Mouse (Mus musculus): ENCODE results near the gene Fat3. TPM values are rescaled to one million over a fixed set of nuclear protein-coding genes. Genes with fewer than 3 reads are reported as not detected.

Gene Fat3
- polyA plus RNA-seq, 1 experiment from 2014 or later, result 3.4 TPM

DNA sequence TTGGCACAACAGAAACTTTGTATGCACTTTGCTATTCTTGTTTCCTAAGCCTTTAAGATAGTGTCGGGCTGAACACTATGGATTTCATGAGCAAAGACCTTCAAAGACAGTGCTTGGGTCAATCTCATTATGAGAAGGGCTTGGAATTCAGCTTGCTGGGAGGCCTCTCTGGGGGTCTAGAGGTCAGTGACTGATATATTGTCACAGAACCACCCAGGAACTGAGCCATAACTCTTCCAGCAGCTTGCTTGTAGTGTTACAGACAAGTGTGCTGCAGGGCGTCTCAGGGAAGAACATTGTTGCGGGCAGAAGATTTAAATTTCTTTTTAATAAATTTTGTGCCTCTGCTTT is 347.5 kb downstream of the Fat3 start:
- Histone ChIP-seq H3K27ac (no peak overlapping the region), H3K27me3 (no peaks in the 10 kb centered on the region), H3K4me1 (no peaks in the 10 kb centered on the region), H3K9ac (no peak overlapping the region), H3K36me3 (no peaks in the 10 kb centered on the region), H3K9me3 (no peaks in the 10 kb centered on the region), H3K4me3 (no peak overlapping the region), H3K4me2 (no peak overlapping the region)
- 59% methylated on average over 3 of the region's 3 CpGs for WGBS
- no peak for ATAC-seq (ENCODE audit: insufficient number of reproducible peaks, insufficient read depth, low FRiP score, low TSS enrichment, low read depth)

DNA sequence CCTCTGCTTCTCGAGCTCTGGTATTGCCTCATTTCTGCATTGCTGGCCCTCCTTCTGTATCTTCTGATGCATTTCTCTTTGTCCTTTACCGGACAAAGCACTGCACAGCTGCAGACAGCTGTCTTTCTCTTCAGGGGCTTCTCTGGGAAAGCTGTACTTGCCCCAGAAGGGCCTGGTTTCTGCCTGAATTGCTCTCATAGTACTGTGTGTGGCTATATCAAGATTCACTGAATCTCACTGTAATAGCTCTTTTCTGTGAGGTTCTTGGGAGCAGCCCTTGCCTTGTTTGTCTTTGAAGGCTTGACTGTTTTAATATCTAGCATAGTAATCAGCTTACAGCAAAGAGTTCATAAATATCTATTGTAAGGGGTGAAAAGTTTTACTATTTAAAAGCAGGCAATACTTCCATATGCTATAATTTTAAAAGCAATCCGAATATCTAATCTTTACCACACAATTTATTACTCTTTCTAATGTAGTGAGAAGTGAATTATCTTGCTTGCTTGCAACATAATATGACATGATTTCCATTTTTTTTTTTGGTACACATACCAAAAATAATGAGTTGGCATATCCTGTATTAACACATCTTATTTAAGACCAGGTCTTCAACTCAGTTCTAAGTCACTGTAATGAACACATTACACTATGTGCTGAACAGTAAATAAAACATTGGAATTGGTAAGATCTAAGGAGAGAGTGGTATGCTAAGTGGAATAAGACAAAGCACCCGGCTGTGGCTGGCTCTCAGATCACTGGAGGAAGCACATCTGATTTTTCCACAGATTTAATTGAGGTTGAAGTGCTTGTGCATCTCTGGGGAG is 348.1 kb downstream of the Fat3 start:
- Histone ChIP-seq H3K9me3 (no peaks in the 10 kb centered on the region), H3K36me3 (no peaks in the 10 kb centered on the region), H3K27ac (no peak overlapping the region), H3K4me3 (no peak overlapping the region), H3K4me2 (no peak overlapping the region), H3K4me1 (no peaks in the 10 kb centered on the region), H3K27me3 (no peaks in the 10 kb centered on the region), H3K9ac (no peak overlapping the region)
- 65% methylated on average over 4 of the region's 4 CpGs for WGBS
- ATAC-seq (ENCODE audit: insufficient number of reproducible peaks, insufficient read depth, low FRiP score, low TSS enrichment, low read depth), result no peak

GRCm38 (mm10) chr9:16150046-16150445 is 351.0 kb downstream of the Fat3 start:
- no peaks in the 10 kb centered on the region for H3K27me3 ChIP-seq
- no peaks in the 10 kb centered on the region for H3K4me1 ChIP-seq
- H3K4me3 ChIP-seq, result no peak overlapping the region
- no peak overlapping the region for H3K27ac ChIP-seq
- H3K9ac ChIP-seq, result no peak overlapping the region
- ATAC-seq (ENCODE audit: insufficient number of reproducible peaks, insufficient read depth, low FRiP score, low TSS enrichment, low read depth), result no peak
- H3K9me3 ChIP-seq, result no peaks in the 10 kb centered on the region
- H3K36me3 ChIP-seq, result no peaks in the 10 kb centered on the region
- H3K4me2 ChIP-seq, result no peak overlapping the region

DNA sequence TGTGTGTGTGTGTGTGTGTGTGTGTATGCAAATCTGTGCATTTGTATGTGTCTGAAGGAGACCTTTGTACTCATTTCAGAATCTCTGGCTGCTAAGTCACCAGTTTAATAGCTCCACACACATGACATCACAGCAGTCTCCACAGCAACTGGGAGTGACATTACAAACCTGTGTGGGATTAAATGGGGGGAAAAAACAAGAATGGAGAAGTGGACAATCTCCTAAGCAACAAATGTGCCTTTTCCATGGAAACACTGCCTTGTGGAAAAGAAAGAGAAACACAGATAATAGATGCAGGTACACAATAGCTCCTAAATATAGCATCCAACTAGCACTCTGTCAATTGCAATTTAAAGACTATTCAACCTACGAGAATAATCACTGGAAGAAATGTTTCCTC is 353.4 kb downstream of the Fat3 start:
- no peak for ATAC-seq (ENCODE audit: insufficient number of reproducible peaks, insufficient read depth, low FRiP score, low TSS enrichment, low read depth)
- H3K4me1 ChIP-seq, result no peaks in the 10 kb centered on the region
- WGBS, result 64% methylated on average over 1 of the region's 1 CpGs

DNA sequence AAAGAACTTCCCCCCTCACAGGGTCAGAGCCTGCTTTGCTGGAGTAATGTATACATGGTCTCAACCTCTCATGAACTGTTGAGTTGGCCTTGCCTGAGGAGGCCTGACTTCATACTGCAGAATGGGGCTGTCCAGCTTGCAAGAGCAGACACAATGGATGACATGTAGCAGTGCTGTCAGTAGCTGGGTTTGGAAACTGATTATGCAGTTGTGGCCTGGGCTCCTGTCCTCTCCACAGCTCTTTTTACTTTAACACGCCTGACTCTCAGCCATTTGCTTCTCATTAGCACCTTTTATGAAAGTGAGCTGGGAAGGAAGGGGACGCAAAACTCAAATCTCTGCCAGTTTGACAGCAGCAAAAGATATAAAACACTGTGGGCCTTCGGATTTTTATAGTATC is 356.4 kb downstream of the Fat3 start:
- Histone ChIP-seq H3K27ac (no peak overlapping the region), H3K9me3 (no peaks in the 10 kb centered on the region), H3K4me3 (no peak overlapping the region), H3K27me3 (no peaks in the 10 kb centered on the region), H3K4me1 (no peaks in the 10 kb centered on the region), H3K4me2 (no peak overlapping the region), H3K9ac (no peak overlapping the region), H3K36me3 (no peaks in the 10 kb centered on the region)
- no peak for ATAC-seq (ENCODE audit: insufficient number of reproducible peaks, insufficient read depth, low FRiP score, low TSS enrichment, low read depth)
- WGBS, result 61% methylated on average over 3 of the region's 3 CpGs

More for the DNA sequence above, 353.4 kb downstream of the Fat3 start:
- no peak overlapping the region for H3K4me2 ChIP-seq
- no peaks in the 10 kb centered on the region for H3K36me3 ChIP-seq
- H3K27me3 ChIP-seq, result no peaks in the 10 kb centered on the region
- no peak overlapping the region for H3K9ac ChIP-seq
- no peak overlapping the region for H3K27ac ChIP-seq
- no peak overlapping the region for H3K4me3 ChIP-seq
- H3K9me3 ChIP-seq, result no peaks in the 10 kb centered on the region

GRCm38 (mm10) chr9:16139300-16139699 is 361.8 kb downstream of the Fat3 start:
- Histone ChIP-seq H3K9me3 (no peaks in the 10 kb centered on the region), H3K27me3 (no peaks in the 10 kb centered on the region), H3K36me3 (no peaks in the 10 kb centered on the region), H3K9ac (no peak overlapping the region), H3K4me1 (0 out of 2 replicates have a peak, but pooled peaks cover 10% of the 10 kb centered on the region), H3K27ac (no peak overlapping the region), H3K4me3 (no peak overlapping the region), H3K4me2 (no peak overlapping the region)
- WGBS, result 61% methylated on average over 6 of the region's 6 CpGs
- ATAC-seq (ENCODE audit: insufficient number of reproducible peaks, insufficient read depth, low FRiP score, low TSS enrichment, low read depth), result no peak

GRCm38 (mm10) chr9:16133098-16133497 is 368.0 kb downstream of the Fat3 start:
- Histone ChIP-seq H3K4me1 (no peaks in the 10 kb centered on the region), H3K36me3 (no peaks in the 10 kb centered on the region), H3K27ac (no peak overlapping the region), H3K4me3 (no peak overlapping the region), H3K4me2 (no peak overlapping the region), H3K27me3 (no peaks in the 10 kb centered on the region), H3K9ac (no peak overlapping the region), H3K9me3 (no peaks in the 10 kb centered on the region)
- ATAC-seq (ENCODE audit: insufficient number of reproducible peaks, insufficient read depth, low FRiP score, low TSS enrichment, low read depth), result no peak
- WGBS, result 81% methylated on average over 2 of the region's 2 CpGs

- H3K4me3 ChIP-seq, result no peak overlapping the region
- ATAC-seq (ENCODE audit: insufficient number of reproducible peaks, insufficient read depth, low FRiP score, low TSS enrichment, low read depth), result no peak
- H3K9ac ChIP-seq, result no peak overlapping the region
- H3K27ac ChIP-seq, result no peak overlapping the region
- 76% methylated on average over 1 of the region's 1 CpGs for WGBS
- H3K4me2 ChIP-seq, result no peak overlapping the region
- H3K27me3 ChIP-seq, result no peaks in the 10 kb centered on the region
- no peaks in the 10 kb centered on the region for H3K36me3 ChIP-seq
- H3K9me3 ChIP-seq, result no peaks in the 10 kb centered on the region
- H3K4me1 ChIP-seq, result no peaks in the 10 kb centered on the region
These were observed 368.5 kb downstream of the Fat3 start for GRCm38 (mm10) chr9:16132594-16132993.

DNA sequence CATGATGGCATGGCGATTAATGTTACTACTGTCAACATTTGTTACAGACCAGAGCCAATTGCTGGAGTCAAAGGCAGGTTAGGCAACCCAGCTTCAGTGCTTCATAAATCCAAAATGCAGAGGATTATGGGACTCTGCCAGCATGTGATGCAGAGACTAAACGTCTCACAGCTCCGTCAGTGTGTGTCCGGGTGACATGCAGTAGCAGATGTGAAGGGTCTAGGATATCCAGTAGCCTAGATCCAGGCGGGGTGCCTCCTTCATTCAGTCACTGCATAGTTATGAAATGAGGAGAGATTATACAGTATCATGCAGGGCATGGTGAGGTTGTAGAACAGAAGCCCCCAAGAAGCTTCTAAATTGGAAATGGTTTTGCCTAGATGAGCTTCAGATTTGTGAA is 379.3 kb downstream of the Fat3 start:
- no peak overlapping the region for H3K4me2 ChIP-seq
- H3K9ac ChIP-seq, result no peak overlapping the region
- no peak for ATAC-seq (ENCODE audit: insufficient number of reproducible peaks, insufficient read depth, low FRiP score, low TSS enrichment, low read depth)
- H3K27me3 ChIP-seq, result no peaks in the 10 kb centered on the region
- no peaks in the 10 kb centered on the region for H3K4me1 ChIP-seq
- no peaks in the 10 kb centered on the region for H3K9me3 ChIP-seq
- H3K36me3 ChIP-seq, result no peaks in the 10 kb centered on the region
- 79% methylated on average over 5 of the region's 5 CpGs for WGBS
- no peak overlapping the region for H3K27ac ChIP-seq
- H3K4me3 ChIP-seq, result no peak overlapping the region

DNA sequence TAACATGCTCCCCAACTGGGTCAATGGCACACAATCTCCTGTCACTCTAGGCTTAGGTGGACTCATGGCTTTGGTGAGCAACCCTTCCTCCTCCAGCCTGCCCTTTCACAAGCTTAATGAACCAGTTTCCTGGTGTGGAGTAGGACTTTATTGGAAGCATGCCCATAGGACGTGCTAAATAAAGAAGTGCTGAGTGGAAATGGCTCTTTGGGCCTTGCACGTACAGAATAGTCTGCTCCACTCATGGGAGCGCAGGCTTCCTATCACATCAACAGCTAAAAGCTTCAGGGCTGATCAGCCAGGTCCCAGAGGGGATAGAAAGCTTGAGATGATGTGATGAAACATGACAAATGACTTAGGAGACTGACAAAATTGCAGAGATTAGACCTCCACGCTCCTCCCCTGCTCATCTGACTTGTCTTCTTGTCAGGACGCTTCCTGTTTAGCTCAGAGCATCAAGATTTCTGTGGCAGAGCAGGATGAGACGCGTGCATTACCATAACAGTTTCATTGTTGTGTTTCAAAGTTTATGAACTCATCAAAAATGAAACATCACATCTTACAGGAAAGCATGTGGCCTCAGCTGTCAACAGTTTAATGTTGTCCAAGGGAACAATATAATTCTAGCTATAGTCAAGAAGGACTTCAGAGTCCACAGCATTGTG is 386.1 kb downstream of the Fat3 start:
- whole genome bisulfite sequencing, result 56% methylated on average over 7 of the region's 7 CpGs
- Histone ChIP-seq H3K9ac (no peak overlapping the region), H3K4me2 (no peak overlapping the region), H3K36me3 (no peaks in the 10 kb centered on the region), H3K9me3 (no peaks in the 10 kb centered on the region), H3K27me3 (no peaks in the 10 kb centered on the region), H3K4me1 (no peaks in the 10 kb centered on the region), H3K4me3 (no peak overlapping the region), H3K27ac (no peak overlapping the region)
- ATAC-seq (ENCODE audit: insufficient number of reproducible peaks, insufficient read depth, low FRiP score, low TSS enrichment, low read depth), result no peak

- Histone ChIP-seq H3K4me3 (no peak overlapping the region), H3K27me3 (no peaks in the 10 kb centered on the region), H3K4me2 (no peak overlapping the region), H3K9me3 (no peaks in the 10 kb centered on the region), H3K36me3 (no peaks in the 10 kb centered on the region), H3K4me1 (no peaks in the 10 kb centered on the region), H3K9ac (no peak overlapping the region), H3K27ac (no peak overlapping the region)
- WGBS, result 79% methylated on average over 4 of the region's 4 CpGs
- ATAC-seq (ENCODE audit: insufficient number of reproducible peaks, insufficient read depth, low FRiP score, low TSS enrichment, low read depth), result no peak
These were observed 387.0 kb downstream of the Fat3 start for GRCm38 (mm10) chr9:16113936-16114642.

DNA sequence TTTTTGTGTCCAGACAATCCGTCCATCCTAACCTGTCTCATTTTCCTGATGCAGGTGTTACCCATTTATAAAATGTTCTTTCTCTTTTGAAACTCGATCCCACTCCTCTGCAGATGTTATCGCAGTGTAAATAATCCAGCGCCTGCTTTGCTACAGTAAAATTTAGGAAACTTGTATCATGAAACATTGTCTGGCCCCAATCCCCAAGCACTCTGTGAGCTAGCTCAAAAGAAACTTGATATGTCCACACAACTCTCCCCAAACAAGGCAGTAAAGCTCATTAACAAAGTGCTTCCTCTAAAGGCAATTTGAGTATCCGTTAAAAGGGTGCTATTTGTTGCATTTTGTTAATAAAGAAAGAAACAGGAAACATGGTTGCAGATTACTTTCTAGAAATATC is 393.2 kb downstream of the Fat3 start:
- Histone ChIP-seq H3K4me1 (peaks cover 9% of the 10 kb centered on the region), H3K36me3 (no peaks in the 10 kb centered on the region), H3K27ac (no peak overlapping the region), H3K27me3 (no peaks in the 10 kb centered on the region), H3K9ac (no peak overlapping the region), H3K4me3 (no peak overlapping the region), H3K4me2 (no peak overlapping the region), H3K9me3 (no peaks in the 10 kb centered on the region)
- no peak for ATAC-seq (ENCODE audit: insufficient number of reproducible peaks, insufficient read depth, low FRiP score, low TSS enrichment, low read depth)
- WGBS, result 17% methylated on average over 5 of the region's 5 CpGs
